Mouse (Mus musculus): ENCODE data around the gene Tex47.

- no peak for TF ChIP-seq CTCF (IDR thresholded peaks at IDR 0.05; ENCODE audit: low read depth)
- TF ChIP-seq EP300 (IDR thresholded peaks at IDR 0.05; ENCODE audit: low read depth): no peak
These were observed 21.7 kb downstream of the Tex47 start for GRCm38 (mm10) chr5:7325594-7325993.
